Mouse (Mus musculus) bone marrow, adult 2 months (tissue): ENCODE measurements around the gene Igsf9b. TPM values are rescaled to one million over a fixed set of nuclear protein-coding genes. Genes with fewer than 3 reads are reported as not detected.

ENCODE experiments used
- H3K27ac ChIP-seq: fragments of 200-500 bp; 2 replicates; pipeline ENCODE4 v1.5.1; 2012; ENCODE audit warnings: low read depth, mild to moderate bottlenecking, control low read depth, inconsistent platforms, low read length; ENCODE audit not compliant: control insufficient read depth, poor library complexity, insufficient read depth
- H3K4me1 ChIP-seq: fragments of 200-500 bp; 2 replicates; pipeline ENCODE4 v1.6.1; 2011; ENCODE audit warnings: low read length; ENCODE audit not compliant: control insufficient read depth, insufficient read depth
- H3K4me3 ChIP-seq: fragments of 200-500 bp; replicated peaks from 2 replicates; pipeline ENCODE3; 2011; ENCODE audit warnings: mild to moderate bottlenecking, low read depth, low read length, control low read depth; ENCODE audit not compliant: control insufficient read depth
- CTCF ChIP-seq: fragments of 200-500 bp; IDR thresholded peaks from 2 replicates; pipeline ENCODE4 v1.5.1; 2011; ENCODE audit warnings: low read length, control low read depth; ENCODE audit not compliant: control insufficient read depth, insufficient read depth
- POLR2A ChIP-seq: fragments of 200-500 bp; IDR thresholded peaks from 2 replicates; pipeline ENCODE4 v1.6.1; 2011; ENCODE audit warnings: low read depth, mild to moderate bottlenecking, control low read depth, low read length, borderline replicate concordance; ENCODE audit not compliant: control insufficient read depth
- WGBS: fragments of 180-500 bp; shearing (Covaris S2); methylation state at CpG from one replicate; pipeline ENCODE4 v1.1.7; 2018; 5-methylcytosine and 5-hydroxymethylcytosine counted together
- polyA plus RNA-seq: library from polyadenylated mRNA; stranded (reverse); fragments of >200 nt; gene quantifications from 2 replicates; pipeline ENCODE4 v1.2.4, GENCODE M21; 2011; ENCODE audit warnings: low replicate concordance; ENCODE audit not compliant: missing spikeins, insufficient read depth, insufficient read length

Igsf9b gene
- 0.22 and 0.37 TPM in 2 replicates for polyA plus RNA-seq

- under 1% methylated on average over 40 of the region's 40 CpGs for WGBS
- Histone ChIP-seq H3K4me1 (no peaks in the 10 kb centered on the region), H3K4me3 (no peak within 1 kb of the TSS), H3K27ac (no peak within 1 kb of the TSS)
- no peak for TF ChIP-seq POLR2A
- no peak for TF ChIP-seq CTCF
Measured at GRCm38 (mm10) chr9:27298411-27299285, at the start of gene Igsf9b. Igsf9b (plus strand) TSS chr9:27299204.

DNA sequence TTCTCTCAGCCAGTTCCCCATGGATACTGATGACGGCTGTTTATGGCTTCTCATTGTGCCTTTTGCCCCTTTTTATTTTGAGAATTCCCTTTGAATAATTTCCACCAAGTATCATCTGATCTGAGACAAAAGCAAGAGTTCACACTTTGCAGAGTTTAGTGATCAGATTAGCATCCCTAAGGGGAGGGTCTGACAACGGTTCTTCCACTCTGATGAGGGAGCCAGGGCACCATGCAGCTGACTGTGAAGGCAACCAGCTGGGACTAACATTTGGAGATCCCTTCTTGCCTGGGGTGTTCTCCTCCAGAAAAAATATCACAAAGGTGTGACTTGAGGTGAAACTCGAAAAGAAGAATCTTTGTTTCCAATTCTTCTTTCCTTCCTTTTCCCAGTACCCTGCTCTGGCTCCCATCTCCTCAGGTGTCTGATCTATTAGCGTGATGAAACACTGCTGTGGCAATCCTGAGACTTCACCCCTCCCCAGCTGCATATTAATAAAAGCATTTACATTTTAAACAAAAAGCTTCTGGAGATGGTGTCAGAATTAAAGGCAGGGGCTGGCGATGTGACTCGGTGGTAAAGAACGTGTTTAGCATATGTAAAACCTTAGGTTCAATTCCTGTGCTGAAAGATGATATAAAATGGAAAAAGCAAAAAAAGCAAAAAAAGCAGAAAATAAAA lies 46.8 kb upstream of the Igsf9b start:
- no peaks in the 10 kb centered on the region for H3K4me1 ChIP-seq
- no peak overlapping the region for H3K27ac ChIP-seq
- no peak overlapping the region for H3K4me3 ChIP-seq
- 73% methylated on average over 7 of the region's 7 CpGs for WGBS
- TF ChIP-seq POLR2A = no peak
- TF ChIP-seq CTCF = no peak

- 77% methylated on average over 6 of the region's 6 CpGs for WGBS
- Histone ChIP-seq H3K4me1 (no peaks in the 10 kb centered on the region), H3K27ac (no peak overlapping the region), H3K4me3 (no peak overlapping the region)
- TF ChIP-seq POLR2A (no peak), CTCF (no peak)
Measured at GRCm38 (mm10) chr9:27256454-27256853, 42.5 kb upstream of the Igsf9b start.

GRCm38 (mm10) chr9:27260378-27260947 lies 38.5 kb upstream of the Igsf9b start:
- Histone ChIP-seq H3K4me3 (no peak overlapping the region), H3K4me1 (no peaks in the 10 kb centered on the region), H3K27ac (no peak overlapping the region)
- TF ChIP-seq CTCF (no peak), POLR2A (no peak)
- 66% methylated on average over 3 of the region's 3 CpGs for WGBS

- Histone ChIP-seq H3K27ac (no peak overlapping the region), H3K4me1 (no peaks in the 10 kb centered on the region), H3K4me3 (no peak overlapping the region)
- WGBS = 74% methylated on average over 2 of the region's 2 CpGs
- TF ChIP-seq CTCF = no peak
- TF ChIP-seq POLR2A = no peak
Measured at GRCm38 (mm10) chr9:27261905-27262304, 37.1 kb upstream of the Igsf9b start.

- no peak for TF ChIP-seq CTCF
- TF ChIP-seq POLR2A = no peak
- no peaks in the 10 kb centered on the region for H3K4me1 ChIP-seq
- H3K27ac ChIP-seq = no peak overlapping the region
- H3K4me3 ChIP-seq = no peak overlapping the region
- WGBS = 48% methylated on average over 3 of the region's 3 CpGs
Measured at GRCm38 (mm10) chr9:27265009-27265408, 34.0 kb upstream of the Igsf9b start.

GRCm38 (mm10) chr9:27267878-27268277 lies 31.1 kb upstream of the Igsf9b start:
- TF ChIP-seq POLR2A = no peak
- no peak for TF ChIP-seq CTCF
- Histone ChIP-seq H3K4me3 (no peak overlapping the region), H3K27ac (no peak overlapping the region), H3K4me1 (no peaks in the 10 kb centered on the region)
- WGBS = 74% methylated on average over 5 of the region's 5 CpGs

- Histone ChIP-seq H3K4me3 (no peak overlapping the region), H3K4me1 (no peaks in the 10 kb centered on the region), H3K27ac (no peak overlapping the region)
- 66% methylated on average over 4 of the region's 4 CpGs for WGBS
- TF ChIP-seq POLR2A (no peak), CTCF (no peak)
Measured at GRCm38 (mm10) chr9:27268493-27268892, 30.5 kb upstream of the Igsf9b start.
